Mouse (Mus musculus): ENCODE data around the gene Ripor1. TPM values are rescaled to one million over a fixed set of nuclear protein-coding genes. Genes with fewer than 3 reads are reported as not detected.
A peak's percentile ranks its signal among the peaks of the same experiment; 100 is the strongest.

Ripor1 gene
- polyA plus RNA-seq, 1 experiment = 26.5 TPM

DNA sequence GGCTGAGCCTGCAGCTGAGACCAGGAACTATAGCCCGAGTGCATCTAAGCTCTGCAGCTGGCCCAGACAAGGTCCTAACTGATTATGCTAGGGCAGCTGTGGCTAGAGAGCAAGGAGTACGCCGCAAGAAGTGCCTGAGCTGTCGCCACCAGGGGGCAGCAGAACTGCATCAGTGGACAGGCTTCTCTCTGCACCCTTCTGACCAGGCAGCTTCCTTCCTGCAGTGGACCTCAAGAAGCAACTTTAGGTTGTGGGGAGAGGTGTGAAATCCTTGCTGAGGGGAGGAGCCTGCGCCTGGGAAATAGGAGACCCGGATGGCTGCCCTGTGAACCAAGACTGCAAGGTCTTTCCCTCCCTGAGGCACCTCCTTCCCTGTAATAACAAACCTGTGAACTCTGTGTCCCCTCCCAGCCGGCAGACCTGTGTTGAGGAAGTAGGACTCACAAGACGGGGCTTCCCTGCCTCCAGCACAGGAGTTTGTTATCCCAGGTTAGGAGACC is 17.4 kb downstream of the Ripor1 start:
- Histone ChIP-seq H3K36me3 (ENCODE audit: control insufficient read depth, insufficient read depth, low read length, poor library complexity, severe bottlenecking) (no peaks in the 10 kb centered on the region), H3K9ac (ENCODE audit: low read depth, poor library complexity, severe bottlenecking) (no peak overlapping the region), H3K27ac (ENCODE audit: insufficient read depth, low read length) (peak overlapping the region; percentile 52), H3K4me1 (ENCODE audit: control insufficient read depth, insufficient read depth, low read length) (peaks cover 3% of the 10 kb centered on the region), H3K4me3 (ENCODE audit: low read depth, low read length) (no peak overlapping the region), H3K27me3 (ENCODE audit: control insufficient read depth, insufficient read depth, low read length, poor library complexity, severe bottlenecking) (no peaks in the 10 kb centered on the region), H3K9me3 (replicated peaks; ENCODE audit: control insufficient read depth, insufficient read depth, low read length, poor library complexity, severe bottlenecking) (no peaks in the 10 kb centered on the region)
- peak; percentile 99 for TF ChIP-seq CTCF (IDR thresholded peaks at IDR 0.05; ENCODE audit: low read depth, low read length)
- TF ChIP-seq EP300 (IDR thresholded peaks at IDR 0.05; ENCODE audit: insufficient read depth, low read depth, low read length) = 0 out of 2 replicates have a peak, but pooled peaks have one; percentile 47
- TF ChIP-seq POLR2A (IDR thresholded peaks at IDR 0.05; ENCODE audit: insufficient read depth, low read length) = no peak

DNA sequence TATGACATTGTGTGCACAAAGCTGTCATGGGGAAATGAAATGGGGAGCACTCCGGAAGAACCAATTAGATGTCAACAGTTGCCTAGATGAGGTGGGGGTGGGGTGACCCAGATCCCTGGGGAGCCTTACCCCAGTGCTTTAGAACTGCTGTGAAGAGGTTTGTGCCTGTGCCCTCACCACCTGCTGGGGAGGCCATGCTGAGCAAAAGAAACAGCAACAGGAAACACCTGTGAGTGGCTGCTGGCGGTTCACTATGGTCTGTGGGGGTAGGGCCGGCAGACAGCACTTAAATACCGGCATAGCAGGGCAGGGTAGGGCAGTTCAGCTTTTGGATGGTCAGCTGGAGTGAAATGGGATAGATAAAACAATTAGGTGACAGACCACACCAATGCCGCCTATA is 18.1 kb downstream of the Ripor1 start:
- TF ChIP-seq EP300 (IDR thresholded peaks at IDR 0.05; ENCODE audit: insufficient read depth, low read depth, low read length) = peak; percentile 90
- no peak for TF ChIP-seq CTCF (IDR thresholded peaks at IDR 0.05; ENCODE audit: low read depth, low read length)
- Histone ChIP-seq H3K4me1 (ENCODE audit: control insufficient read depth, insufficient read depth, low read length) (peaks cover 3% of the 10 kb centered on the region), H3K9ac (ENCODE audit: low read depth, poor library complexity, severe bottlenecking) (no peak overlapping the region), H3K27ac (ENCODE audit: insufficient read depth, low read length) (peak overlapping the region; percentile 52), H3K27me3 (ENCODE audit: control insufficient read depth, insufficient read depth, low read length, poor library complexity, severe bottlenecking) (no peaks in the 10 kb centered on the region), H3K9me3 (replicated peaks; ENCODE audit: control insufficient read depth, insufficient read depth, low read length, poor library complexity, severe bottlenecking) (no peaks in the 10 kb centered on the region), H3K4me3 (ENCODE audit: low read depth, low read length) (no peak overlapping the region), H3K36me3 (ENCODE audit: control insufficient read depth, insufficient read depth, low read length, poor library complexity, severe bottlenecking) (no peaks in the 10 kb centered on the region)

DNA sequence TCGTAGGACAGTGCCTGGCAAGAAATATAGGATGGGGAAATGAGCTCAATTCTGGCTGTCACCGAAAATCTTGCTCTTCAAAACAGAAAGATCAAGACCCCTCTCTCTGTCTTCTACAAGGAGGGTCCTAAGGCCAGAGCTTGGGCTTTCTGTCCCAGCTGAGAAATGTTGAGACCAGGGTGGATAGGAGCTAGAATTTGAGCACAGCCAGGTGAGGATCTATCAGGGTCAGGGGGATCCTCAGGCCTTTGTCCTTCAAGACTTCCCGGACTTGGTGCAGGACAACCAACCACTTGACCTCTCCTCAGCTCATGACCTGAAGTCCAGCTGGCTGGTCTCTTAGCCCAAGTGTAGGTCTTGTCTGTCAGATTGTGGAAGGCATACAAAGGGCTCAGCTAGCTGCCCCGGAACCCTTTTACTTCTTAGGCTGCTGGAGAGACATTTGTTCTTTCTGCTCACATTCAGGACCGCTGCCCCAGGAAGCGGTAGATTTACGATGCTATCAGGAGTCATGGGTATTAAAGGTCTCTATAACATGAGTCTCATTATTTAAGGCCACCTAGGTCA is 18.7 kb downstream of the Ripor1 start:
- TF ChIP-seq EP300 (IDR thresholded peaks at IDR 0.05; ENCODE audit: insufficient read depth, low read depth, low read length) = no peak
- TF ChIP-seq CTCF (IDR thresholded peaks at IDR 0.05; ENCODE audit: low read depth, low read length) = no peak
- TF ChIP-seq POLR2A (IDR thresholded peaks at IDR 0.05; ENCODE audit: insufficient read depth, low read length) = no peak
- H3K4me3 ChIP-seq (ENCODE audit: low read depth, low read length) = no peak overlapping the region
- H3K27ac ChIP-seq (ENCODE audit: insufficient read depth, low read length) = peak overlapping the region; percentile 52
- no peaks in the 10 kb centered on the region for H3K36me3 ChIP-seq (ENCODE audit: control insufficient read depth, insufficient read depth, low read length, poor library complexity, severe bottlenecking)
- H3K27me3 ChIP-seq (ENCODE audit: control insufficient read depth, insufficient read depth, low read length, poor library complexity, severe bottlenecking) = no peaks in the 10 kb centered on the region
- H3K4me1 ChIP-seq (ENCODE audit: control insufficient read depth, insufficient read depth, low read length) = peaks cover 3% of the 10 kb centered on the region
- no peak overlapping the region for H3K9ac ChIP-seq (ENCODE audit: low read depth, poor library complexity, severe bottlenecking)
- H3K9me3 ChIP-seq (replicated peaks; ENCODE audit: control insufficient read depth, insufficient read depth, low read length, poor library complexity, severe bottlenecking) = no peaks in the 10 kb centered on the region

GRCm38 (mm10) chr8:105624401-105624800 is 19.3 kb downstream of the Ripor1 start:
- Histone ChIP-seq H3K4me1 (ENCODE audit: control insufficient read depth, insufficient read depth, low read length) (peaks cover 3% of the 10 kb centered on the region), H3K9ac (ENCODE audit: low read depth, poor library complexity, severe bottlenecking) (no peak overlapping the region)
- no peak for TF ChIP-seq CTCF (IDR thresholded peaks at IDR 0.05; ENCODE audit: low read depth, low read length)
- TF ChIP-seq POLR2A (IDR thresholded peaks at IDR 0.05; ENCODE audit: insufficient read depth, low read length) = no peak
- no peak for TF ChIP-seq EP300 (IDR thresholded peaks at IDR 0.05; ENCODE audit: insufficient read depth, low read depth, low read length)

GRCm38 (mm10) chr8:105624831-105625230 is 19.8 kb downstream of the Ripor1 start:
- TF ChIP-seq CTCF (IDR thresholded peaks at IDR 0.05; ENCODE audit: low read depth, low read length) = no peak
- no peak for TF ChIP-seq EP300 (IDR thresholded peaks at IDR 0.05; ENCODE audit: insufficient read depth, low read depth, low read length)
- no peak for TF ChIP-seq POLR2A (IDR thresholded peaks at IDR 0.05; ENCODE audit: insufficient read depth, low read length)
- H3K27ac ChIP-seq (ENCODE audit: insufficient read depth, low read length) = no peak overlapping the region
- peaks cover 3% of the 10 kb centered on the region for H3K4me1 ChIP-seq (ENCODE audit: control insufficient read depth, insufficient read depth, low read length)
- no peak overlapping the region for H3K4me3 ChIP-seq (ENCODE audit: low read depth, low read length)
- H3K36me3 ChIP-seq (ENCODE audit: control insufficient read depth, insufficient read depth, low read length, poor library complexity, severe bottlenecking) = no peaks in the 10 kb centered on the region
- H3K9ac ChIP-seq (ENCODE audit: low read depth, poor library complexity, severe bottlenecking) = no peak overlapping the region
- no peaks in the 10 kb centered on the region for H3K9me3 ChIP-seq (replicated peaks; ENCODE audit: control insufficient read depth, insufficient read depth, low read length, poor library complexity, severe bottlenecking)
- no peaks in the 10 kb centered on the region for H3K27me3 ChIP-seq (ENCODE audit: control insufficient read depth, insufficient read depth, low read length, poor library complexity, severe bottlenecking)

More at GRCm38 (mm10) chr8:105624401-105624800, 19.3 kb downstream of the Ripor1 start:
- no peaks in the 10 kb centered on the region for H3K27me3 ChIP-seq (ENCODE audit: control insufficient read depth, insufficient read depth, low read length, poor library complexity, severe bottlenecking)
- no peak overlapping the region for H3K4me3 ChIP-seq (ENCODE audit: low read depth, low read length)
- no peaks in the 10 kb centered on the region for H3K9me3 ChIP-seq (replicated peaks; ENCODE audit: control insufficient read depth, insufficient read depth, low read length, poor library complexity, severe bottlenecking)
- H3K36me3 ChIP-seq (ENCODE audit: control insufficient read depth, insufficient read depth, low read length, poor library complexity, severe bottlenecking) = no peaks in the 10 kb centered on the region
- no peak overlapping the region for H3K27ac ChIP-seq (ENCODE audit: insufficient read depth, low read length)

- Histone ChIP-seq H3K9ac (ENCODE audit: low read depth, poor library complexity, severe bottlenecking) (no peak overlapping the region), H3K4me3 (ENCODE audit: low read depth, low read length) (no peak overlapping the region), H3K9me3 (replicated peaks; ENCODE audit: control insufficient read depth, insufficient read depth, low read length, poor library complexity, severe bottlenecking) (no peaks in the 10 kb centered on the region), H3K27me3 (ENCODE audit: control insufficient read depth, insufficient read depth, low read length, poor library complexity, severe bottlenecking) (no peaks in the 10 kb centered on the region), H3K36me3 (ENCODE audit: control insufficient read depth, insufficient read depth, low read length, poor library complexity, severe bottlenecking) (no peaks in the 10 kb centered on the region), H3K27ac (ENCODE audit: insufficient read depth, low read length) (no peak overlapping the region), H3K4me1 (ENCODE audit: control insufficient read depth, insufficient read depth, low read length) (peaks cover 3% of the 10 kb centered on the region)
- TF ChIP-seq EP300 (IDR thresholded peaks at IDR 0.05; ENCODE audit: insufficient read depth, low read depth, low read length) (no peak), CTCF (IDR thresholded peaks at IDR 0.05; ENCODE audit: low read depth, low read length) (no peak), POLR2A (IDR thresholded peaks at IDR 0.05; ENCODE audit: insufficient read depth, low read length) (no peak)
Observed at GRCm38 (mm10) chr8:105626086-105626485, 21.0 kb downstream of the Ripor1 start.
